Mouse (Mus musculus): ENCODE results near the gene Zranb2. TPM values are rescaled to one million over a fixed set of nuclear protein-coding genes. Genes with fewer than 3 reads are reported as not detected.

Zranb2 gene
- total RNA-seq, 2 experiments from 2014 or later, result 48.7 to 57.4 TPM

DNA sequence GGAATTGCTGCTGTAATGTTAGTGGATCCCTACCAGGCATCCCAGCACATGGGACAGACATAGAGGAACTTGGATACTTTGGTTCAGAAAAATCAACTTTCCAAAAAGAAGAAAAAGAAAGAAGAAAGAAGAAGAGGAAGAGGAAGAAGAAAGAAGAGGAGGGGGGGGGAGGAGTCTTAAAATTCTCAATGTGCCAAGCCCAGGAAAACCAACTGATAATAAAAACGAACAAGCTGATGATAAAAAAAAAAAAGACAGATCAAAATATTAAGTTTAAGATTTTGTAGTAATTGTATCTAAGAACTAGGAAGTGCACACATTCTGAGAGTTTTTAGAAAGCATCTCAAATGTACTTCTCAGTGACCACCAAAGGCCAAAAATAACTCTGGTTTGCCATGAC lies 42.9 kb downstream of the Zranb2 start:
- no peak for DNase-seq (ENCODE audit: low spot score)

DNA sequence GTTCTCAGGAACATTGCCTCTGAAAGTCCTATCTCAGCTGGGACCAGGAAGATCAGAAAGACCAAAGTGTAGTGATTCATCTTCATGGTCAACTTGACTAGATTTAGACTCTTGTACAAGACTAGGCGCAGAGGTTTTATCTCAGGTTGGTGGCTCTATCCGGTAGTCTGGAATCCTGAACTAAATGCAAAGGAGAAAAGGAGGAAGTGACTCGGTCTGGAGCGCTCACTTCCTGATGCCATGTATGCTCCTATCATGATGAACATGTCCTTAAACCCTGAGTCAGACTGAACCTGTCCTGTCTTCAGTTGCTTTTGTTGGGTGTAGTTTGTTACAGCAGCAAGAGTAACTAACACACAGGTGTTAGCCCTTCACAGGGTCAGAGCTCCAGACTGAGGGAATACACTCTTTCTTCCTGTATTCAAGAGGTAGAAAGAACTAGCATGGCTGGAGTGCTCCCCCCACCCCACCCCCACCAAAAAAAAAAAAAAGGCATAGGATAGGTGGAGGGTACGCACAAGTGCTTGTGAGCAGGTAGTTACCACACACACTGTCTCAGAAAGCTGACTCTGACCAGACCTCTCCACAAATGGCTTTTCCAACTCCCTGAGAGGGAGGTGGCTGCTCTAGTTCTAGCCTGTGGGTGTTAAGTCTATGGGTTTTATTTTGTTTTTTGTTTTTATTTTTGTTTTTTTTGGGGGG lies 44.7 kb downstream of the Zranb2 start:
- DNase-seq (ENCODE audit: low spot score), result no peak

DNA sequence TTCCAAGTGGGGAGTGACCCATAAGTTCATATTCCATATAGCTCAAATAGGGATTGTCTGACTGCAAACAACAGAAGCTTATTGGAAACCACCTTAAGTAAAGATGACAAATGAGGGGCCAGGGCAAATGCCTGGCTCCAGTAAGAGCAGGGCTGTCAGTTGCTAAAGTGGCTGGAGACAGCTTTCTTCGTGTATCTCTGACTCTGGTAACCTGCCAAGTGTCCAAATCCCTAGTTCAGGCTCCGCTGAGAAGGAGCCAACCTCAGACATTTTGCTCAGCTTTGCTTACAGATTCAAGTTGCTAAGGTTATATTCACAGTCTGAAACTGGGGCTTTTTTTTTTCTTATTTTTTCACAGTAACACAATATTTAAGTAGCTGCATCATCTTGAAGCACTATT lies 45.4 kb downstream of the Zranb2 start:
- DNase-seq (ENCODE audit: low spot score), result no peak

DNA sequence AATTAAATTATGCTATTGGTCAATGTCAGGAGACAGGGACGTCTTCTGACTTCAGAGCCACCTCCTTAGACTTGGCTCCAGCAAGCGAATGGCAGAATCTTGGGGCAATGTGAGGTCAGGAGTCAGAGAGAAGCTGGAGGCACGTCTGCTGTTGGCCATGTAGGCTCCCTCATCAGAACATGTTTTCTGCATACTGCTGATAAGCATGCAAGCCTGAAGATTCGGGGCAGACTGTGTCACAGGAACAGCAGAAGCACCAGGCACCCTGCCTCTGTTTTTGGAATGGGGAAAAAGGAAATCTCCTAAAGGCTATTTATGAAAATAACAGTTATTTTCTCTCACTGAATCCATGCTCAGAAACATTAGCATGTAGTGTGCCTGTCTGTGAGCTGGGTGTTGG lies 46.3 kb downstream of the Zranb2 start:
- DNase-seq (ENCODE audit: low spot score), result no peak

DNA sequence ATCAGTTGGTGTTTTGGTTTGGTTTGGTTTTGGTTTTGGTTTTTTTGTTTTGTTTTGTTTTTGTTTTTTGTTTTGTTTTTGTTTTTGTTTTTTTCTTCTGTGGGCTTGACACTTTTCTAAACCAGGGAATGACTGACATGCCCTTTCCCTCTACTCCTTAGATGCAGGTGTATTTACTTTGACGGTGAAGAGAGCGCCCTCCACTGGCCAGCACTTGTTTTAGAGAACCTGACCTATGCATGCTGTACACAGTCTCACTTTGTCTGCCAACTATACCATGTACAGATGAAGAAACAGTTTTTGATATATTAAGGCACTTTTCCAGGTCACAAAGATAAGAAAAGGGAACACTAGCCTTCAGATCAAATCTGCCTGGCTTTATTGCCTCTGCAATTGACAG lies 47.8 kb downstream of the Zranb2 start:
- DNase-seq (ENCODE audit: low spot score), result no peak

DNA sequence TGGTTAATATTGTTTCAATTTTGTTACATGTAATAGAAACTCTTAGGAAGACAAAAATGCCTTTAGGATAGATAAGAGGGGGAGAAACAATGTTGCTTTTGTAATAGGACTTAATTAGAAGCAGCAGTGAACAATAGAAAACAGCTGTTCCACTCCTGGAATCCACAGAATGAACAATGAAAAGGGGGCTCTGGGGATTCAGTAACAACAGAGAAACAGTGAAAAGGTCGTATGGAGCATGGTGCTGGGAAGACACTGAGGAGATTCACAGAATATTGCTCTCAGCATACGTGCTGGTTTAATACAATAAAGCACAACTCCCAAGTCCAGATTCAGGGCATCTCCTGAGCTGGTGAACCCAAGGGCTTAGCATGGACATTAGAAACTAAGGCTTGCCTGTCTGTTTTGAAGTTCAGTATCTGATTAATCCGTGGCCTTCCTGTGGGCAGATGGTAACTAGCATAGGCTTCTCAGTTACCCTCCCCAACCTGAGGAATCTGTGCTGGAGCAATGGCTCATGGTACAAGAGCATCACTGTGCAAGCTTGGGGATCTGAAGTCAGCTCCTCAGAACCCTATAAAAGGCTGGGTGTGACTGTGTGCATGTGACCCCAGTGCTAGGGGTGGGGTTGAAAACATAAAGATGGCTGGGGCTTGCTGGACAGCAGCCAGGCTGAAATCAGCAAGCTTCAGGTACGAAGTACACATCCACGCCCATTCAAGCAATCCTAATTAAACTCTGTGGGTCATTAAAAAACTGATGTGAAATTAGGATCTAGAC lies 48.9 kb downstream of the Zranb2 start:
- no peak for DNase-seq (ENCODE audit: low spot score)

DNA sequence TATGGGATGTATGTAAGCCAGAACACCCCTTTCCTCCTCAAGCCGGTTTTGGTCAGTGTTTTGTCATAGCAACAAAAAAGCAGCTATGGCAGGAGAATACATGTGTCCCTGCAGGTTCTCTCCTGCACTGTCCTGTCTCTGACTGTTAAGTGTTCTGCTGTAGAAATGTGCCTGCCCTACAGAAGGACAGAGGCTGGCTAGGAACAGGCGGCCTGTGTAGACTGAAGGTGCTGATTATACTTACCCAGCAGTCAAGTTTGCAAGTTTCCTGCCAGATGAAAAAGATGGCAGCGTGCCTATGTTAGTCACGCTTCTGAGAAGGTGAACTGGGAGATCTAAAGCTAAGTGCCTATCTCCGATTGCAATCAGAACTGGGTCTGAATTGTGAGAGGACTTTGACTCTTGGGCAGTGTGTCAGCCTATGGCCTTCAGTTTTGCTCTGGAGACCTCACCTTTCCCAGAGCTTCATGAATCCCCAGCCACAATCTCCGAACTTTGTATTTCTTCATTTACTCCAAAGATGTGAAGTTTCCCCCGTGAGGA lies 63.9 kb downstream of the Zranb2 start:
- no peak for DNase-seq (ENCODE audit: low spot score)

Small RNA genes lying within 50 kb of the gene (microRNA-seq; reads per million reads assigned to microRNA genes)
- gene Mir186, result 256 reads per million, percentile 69 among the genes with 10 or more reads in this experiment

Other genes starting within 250 kb of the Zranb2 start
- gene Ptger3, start 32.7 kb downstream of the Zranb2 start, total RNA-seq (2021), result 1 to 10 TPM in 1 of 2 experiments, under 1 TPM in 1; 0.46 to 1.5 TPM